Mouse (Mus musculus): Measurements from ENCODE around the gene Sars. TPM values are rescaled to one million over a fixed set of nuclear protein-coding genes. Genes with fewer than 3 reads are reported as not detected.

Sars gene
- polyA plus RNA-seq, 1 experiment from 2014 or later = 117 TPM

DNA sequence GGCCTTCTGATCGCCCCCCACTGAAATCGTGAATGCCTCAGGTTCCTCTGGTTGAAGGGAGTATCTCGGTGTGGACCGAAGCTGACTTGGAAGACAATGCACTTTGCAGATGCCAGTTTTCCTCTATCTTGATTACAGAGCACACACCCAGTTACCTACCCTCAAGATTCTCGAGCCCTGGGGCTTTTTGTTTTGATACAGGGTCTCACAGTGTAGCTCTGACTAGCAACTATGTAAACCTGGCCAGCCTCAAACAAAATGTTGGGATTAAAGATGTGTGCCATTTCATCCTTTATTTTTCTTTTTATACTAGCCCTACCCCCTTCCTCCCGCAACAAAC lies 327 bp upstream of the Sars start:
- Histone ChIP-seq H3K4me1 (peaks cover 19% of the 10 kb centered on the region), H3K27me3 (ENCODE audit: low read depth, poor library complexity, severe bottlenecking) (no peaks in the 10 kb centered on the region), H3K27ac (peak overlapping the region; percentile 86), H3K36me3 (peaks cover 21% of the 10 kb centered on the region), H3K9me3 (replicated peaks) (no peaks in the 10 kb centered on the region), H3K4me3 (peak overlapping the region; percentile 81)
- 15% methylated on average over 6 of the region's 6 CpGs for WGBS
- DNase-seq (ENCODE audit: low spot score) = no peak

DNA sequence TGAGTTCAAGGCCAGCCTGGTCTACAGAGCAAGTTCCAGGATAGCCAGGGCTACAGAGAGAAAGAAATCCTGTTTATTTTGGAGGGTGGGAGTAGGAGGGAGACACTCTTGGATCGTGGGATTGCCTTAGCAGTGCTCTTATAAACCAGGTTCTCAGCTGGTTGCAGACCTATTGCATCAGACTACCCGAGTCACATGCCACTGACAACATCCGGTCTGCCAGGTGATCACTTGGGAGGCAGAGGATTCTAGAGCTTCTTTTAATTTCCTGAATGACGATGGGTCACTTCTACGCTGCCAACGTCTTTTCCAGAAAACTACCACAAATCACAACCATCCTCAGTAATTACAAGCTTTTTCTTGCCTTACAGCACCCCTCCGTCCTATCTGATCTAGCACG lies 980 bp downstream of the Sars start:
- Histone ChIP-seq H3K27ac (peak overlapping the region; percentile 86), H3K4me3 (peak overlapping the region; percentile 81), H3K4me1 (peaks cover 19% of the 10 kb centered on the region), H3K27me3 (ENCODE audit: low read depth, poor library complexity, severe bottlenecking) (no peaks in the 10 kb centered on the region), H3K36me3 (peaks cover 27% of the 10 kb centered on the region), H3K9me3 (replicated peaks) (no peaks in the 10 kb centered on the region)
- DNase-seq (ENCODE audit: low spot score) = no peak
- 25% methylated on average over 8 of the region's 8 CpGs for WGBS

DNA sequence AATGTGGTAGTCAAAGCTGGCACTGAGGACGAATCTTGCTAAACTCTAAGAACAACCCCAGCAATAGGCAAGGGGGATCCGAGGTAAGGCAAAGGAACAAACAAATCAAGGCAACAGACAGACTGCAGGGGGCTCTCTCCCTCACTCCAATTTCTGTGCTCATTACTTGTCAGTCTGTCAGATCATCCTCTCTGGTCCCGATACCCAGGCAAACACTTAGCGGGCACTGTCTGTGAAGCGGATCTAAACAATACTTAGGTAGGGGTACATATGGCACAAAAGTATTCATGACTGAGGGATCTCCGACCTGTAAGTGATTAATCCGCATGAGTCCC lies 8.7 kb downstream of the Sars start:
- Histone ChIP-seq H3K9me3 (replicated peaks) (no peaks in the 10 kb centered on the region), H3K4me3 (no peak overlapping the region), H3K36me3 (peaks cover 79% of the 10 kb centered on the region), H3K27ac (no peak overlapping the region), H3K27me3 (ENCODE audit: low read depth, poor library complexity, severe bottlenecking) (no peaks in the 10 kb centered on the region), H3K4me1 (no peaks in the 10 kb centered on the region)
- no peak for DNase-seq (ENCODE audit: low spot score)
- WGBS = 86% methylated on average over 7 of the region's 7 CpGs

DNA sequence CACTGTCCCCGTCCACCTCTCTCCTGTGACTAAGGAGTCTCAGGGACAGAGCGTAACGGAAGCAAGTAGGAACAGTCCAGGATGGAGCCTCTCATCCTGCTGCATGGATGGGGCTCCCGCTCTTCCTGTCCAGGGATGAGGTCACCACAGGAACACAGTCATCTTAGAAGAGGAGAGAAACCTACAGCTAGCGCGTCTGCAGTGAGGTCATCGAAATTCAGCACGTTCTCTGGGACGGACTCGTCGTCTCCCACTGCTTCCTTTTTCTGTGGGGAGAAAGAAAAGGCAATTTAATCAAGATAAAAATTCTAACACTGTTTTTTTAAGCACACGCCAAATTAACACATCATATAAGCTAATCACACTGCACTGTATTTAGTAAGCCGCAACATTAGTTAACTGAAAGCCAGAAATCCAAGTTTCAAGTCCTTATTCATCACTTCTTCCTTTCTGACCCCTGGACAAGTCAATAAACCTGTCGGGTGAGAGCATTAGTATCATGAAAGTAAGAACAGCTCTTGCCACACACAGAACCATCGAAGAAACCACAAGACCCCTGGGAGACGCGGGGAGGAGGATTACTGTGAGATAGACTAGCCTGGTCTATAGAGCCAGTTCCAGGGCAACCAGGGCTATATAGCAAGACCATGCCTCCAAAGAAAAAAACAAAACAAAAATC lies 9.2 kb downstream of the Sars start:
- H3K27me3 ChIP-seq (ENCODE audit: low read depth, poor library complexity, severe bottlenecking) = no peaks in the 10 kb centered on the region
- peaks cover 81% of the 10 kb centered on the region for H3K36me3 ChIP-seq
- H3K9me3 ChIP-seq (replicated peaks) = no peaks in the 10 kb centered on the region
- H3K4me3 ChIP-seq = no peak overlapping the region
- H3K4me1 ChIP-seq = no peaks in the 10 kb centered on the region
- 91% methylated on average over 17 of the region's 17 CpGs for WGBS
- no peak overlapping the region for H3K27ac ChIP-seq
- no peak for DNase-seq (ENCODE audit: low spot score)

DNA sequence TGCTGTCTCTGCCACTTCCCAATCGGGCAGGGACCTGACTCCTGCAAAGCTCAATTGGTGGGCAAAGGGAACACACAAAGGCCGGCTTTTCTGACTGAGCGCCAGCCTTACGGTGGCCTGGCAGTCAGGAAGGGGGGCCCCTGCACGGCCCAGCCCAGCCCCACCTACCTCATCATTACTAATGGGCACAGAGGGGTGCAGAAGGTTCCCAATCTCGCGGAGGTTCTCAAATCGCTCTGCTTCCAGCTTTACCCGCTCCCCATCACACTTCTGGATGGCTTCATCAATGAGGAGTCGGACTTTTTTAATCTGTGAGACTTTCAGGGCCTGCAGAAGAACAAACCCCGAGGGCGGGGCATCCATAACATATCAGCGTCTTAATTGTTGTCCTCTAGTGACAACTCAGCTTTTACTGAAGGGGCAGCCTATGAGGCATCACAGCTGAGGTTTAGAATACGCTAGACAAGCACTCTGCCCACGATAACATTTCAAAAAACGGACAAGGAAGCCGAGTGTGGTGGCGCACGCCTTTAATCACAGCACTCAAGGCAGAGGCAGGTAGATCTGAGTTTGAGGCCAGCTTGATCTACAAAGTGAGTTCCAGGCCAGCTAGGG lies 11.0 kb downstream of the Sars start:
- no peak overlapping the region for H3K4me3 ChIP-seq
- H3K4me1 ChIP-seq = no peaks in the 10 kb centered on the region
- DNase-seq (ENCODE audit: low spot score) = no peak
- no peak overlapping the region for H3K27ac ChIP-seq
- WGBS = 50% methylated on average over 19 of the region's 19 CpGs
- no peaks in the 10 kb centered on the region for H3K9me3 ChIP-seq (replicated peaks)
- H3K36me3 ChIP-seq = peaks cover 90% of the 10 kb centered on the region
- no peaks in the 10 kb centered on the region for H3K27me3 ChIP-seq (ENCODE audit: low read depth, poor library complexity, severe bottlenecking)

DNA sequence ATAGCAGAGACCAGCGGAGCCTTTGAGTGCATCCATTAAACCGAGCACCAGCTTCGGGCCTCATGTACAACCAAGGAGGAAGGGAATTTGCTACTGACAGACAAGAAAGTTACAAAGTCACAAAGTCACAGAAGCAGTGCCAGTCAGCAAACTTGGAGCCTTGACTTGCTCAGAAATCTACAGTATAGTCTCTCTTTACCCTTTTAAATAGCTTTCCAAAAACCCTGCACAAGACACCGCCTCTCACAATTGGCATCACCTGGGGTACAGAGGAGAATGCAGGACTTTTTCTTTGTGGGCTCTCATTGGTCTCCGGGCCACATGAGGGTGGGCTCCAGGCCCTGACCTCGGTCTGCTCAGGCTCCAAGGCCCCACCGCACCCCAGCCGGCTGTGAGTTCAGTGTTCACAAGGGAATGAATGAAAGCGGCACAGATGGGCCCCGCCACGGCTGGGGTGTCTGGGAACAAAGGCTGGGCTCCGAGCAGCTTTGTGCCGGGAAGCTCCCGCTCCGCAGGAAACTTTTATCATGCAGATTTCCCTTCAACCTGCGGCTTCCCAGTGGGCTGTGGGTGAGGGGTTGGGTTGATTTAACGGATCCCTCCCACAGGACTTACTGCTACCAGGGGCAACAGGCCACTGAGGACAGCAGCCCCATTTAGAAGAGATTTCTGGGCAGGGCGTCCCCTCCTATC lies 11.7 kb downstream of the Sars start:
- H3K27ac ChIP-seq = no peak overlapping the region
- H3K27me3 ChIP-seq (ENCODE audit: low read depth, poor library complexity, severe bottlenecking) = no peaks in the 10 kb centered on the region
- no peaks in the 10 kb centered on the region for H3K9me3 ChIP-seq (replicated peaks)
- H3K4me1 ChIP-seq = no peaks in the 10 kb centered on the region
- 55% methylated on average over 18 of the region's 18 CpGs for WGBS
- H3K4me3 ChIP-seq = no peak overlapping the region
- peaks cover 90% of the 10 kb centered on the region for H3K36me3 ChIP-seq
- DNase-seq (ENCODE audit: low spot score) = no peak

DNA sequence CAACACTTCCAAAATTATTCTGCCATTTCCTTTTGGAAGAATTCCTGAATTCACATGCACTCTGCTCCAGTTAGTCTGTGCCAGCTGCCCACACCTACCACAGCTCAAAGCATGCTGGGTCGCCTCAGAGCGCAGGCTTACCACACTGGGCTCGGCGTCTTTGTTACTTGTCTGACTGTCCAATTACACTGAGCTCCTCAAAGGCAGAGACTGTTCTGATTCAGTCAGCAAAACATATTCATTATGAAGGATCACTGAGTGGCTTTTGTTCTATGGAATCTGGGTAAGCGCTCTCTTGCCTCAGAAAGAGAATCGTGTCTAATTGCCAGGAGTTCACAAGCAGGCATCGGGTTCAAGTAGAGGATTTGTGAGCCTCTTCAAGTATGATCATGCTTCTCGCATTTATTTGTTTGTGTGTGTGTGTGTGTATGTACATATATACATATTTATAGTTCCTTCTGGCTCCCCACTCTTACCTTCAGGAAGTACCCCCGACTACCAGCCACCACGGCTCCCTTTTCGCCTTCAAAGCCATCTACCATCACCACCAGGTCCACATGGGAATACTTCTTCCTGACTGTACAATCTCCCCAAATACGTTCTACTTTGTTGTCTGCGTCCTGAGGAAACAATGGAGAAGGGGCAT lies 12.3 kb downstream of the Sars start:
- Histone ChIP-seq H3K9me3 (replicated peaks) (no peaks in the 10 kb centered on the region), H3K27me3 (ENCODE audit: low read depth, poor library complexity, severe bottlenecking) (no peaks in the 10 kb centered on the region), H3K4me3 (no peak overlapping the region), H3K27ac (no peak overlapping the region), H3K4me1 (no peaks in the 10 kb centered on the region), H3K36me3 (peaks cover 94% of the 10 kb centered on the region)
- WGBS = 92% methylated on average over 13 of the region's 13 CpGs
- no peak for DNase-seq (ENCODE audit: low spot score)

DNA sequence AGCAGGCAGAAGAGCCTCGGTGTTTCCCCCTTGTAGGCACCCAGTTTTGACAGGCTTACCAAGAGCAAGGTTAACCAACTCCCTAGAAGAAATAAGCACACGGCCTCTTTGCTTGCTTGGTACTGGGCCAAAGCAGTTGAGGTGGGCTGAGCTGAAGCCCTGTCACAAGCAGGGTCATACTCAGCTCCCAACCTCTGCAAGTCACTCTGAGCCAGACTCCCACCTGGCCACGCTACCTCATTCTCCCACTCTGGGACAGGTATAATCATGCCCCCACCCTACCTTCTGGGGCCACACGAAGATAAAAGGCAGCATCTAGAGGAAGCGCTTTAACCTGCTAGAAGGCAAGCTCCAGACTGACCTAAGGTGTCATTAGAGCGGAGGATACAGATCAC lies 19.4 kb downstream of the Sars start:
- no peak overlapping the region for H3K4me3 ChIP-seq
- H3K36me3 ChIP-seq = peaks cover 57% of the 10 kb centered on the region
- DNase-seq (ENCODE audit: low spot score) = no peak
- H3K27me3 ChIP-seq (ENCODE audit: low read depth, poor library complexity, severe bottlenecking) = peaks cover 5% of the 10 kb centered on the region; the same call in 1 of the 2 replicates
- H3K27ac ChIP-seq = no peak overlapping the region
- H3K9me3 ChIP-seq (replicated peaks) = no peaks in the 10 kb centered on the region
- H3K4me1 ChIP-seq = peaks cover 19% of the 10 kb centered on the region
- 83% methylated on average over 6 of the region's 6 CpGs for WGBS

DNA sequence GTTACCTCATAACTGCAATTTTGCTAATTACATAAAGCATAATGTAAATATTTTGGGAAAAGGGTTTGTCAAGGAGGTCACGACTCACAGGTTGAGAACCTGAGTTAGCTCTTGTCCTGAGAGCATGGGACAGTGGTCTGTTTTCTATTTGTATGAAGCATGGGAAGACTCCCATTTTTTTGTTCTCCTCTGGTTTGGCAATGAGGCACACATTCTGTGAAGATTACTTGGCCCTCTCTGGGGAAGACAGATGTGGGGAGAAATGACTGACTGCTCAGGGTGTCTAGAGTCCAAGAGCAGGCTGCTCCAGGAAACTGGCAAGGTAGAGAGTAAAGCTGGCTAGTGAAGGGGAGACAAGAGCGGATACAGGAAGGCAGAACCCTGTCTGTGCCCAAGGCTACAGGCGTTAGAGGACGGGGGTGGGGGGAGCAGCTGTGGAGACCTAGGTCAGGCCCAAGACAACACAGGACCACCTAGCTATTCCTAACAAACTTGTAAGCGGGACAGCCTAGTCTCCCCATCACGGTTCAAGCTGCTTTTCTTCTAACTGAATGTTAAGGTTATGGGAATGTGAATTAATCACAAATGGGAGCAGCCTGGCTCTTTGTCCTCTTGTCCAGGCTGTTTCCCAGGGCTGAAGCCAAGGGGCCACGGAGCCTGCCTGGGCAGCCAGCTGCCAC lies 19.9 kb downstream of the Sars start:
- Histone ChIP-seq H3K9me3 (replicated peaks) (no peaks in the 10 kb centered on the region), H3K27me3 (ENCODE audit: low read depth, poor library complexity, severe bottlenecking) (peaks cover 5% of the 10 kb centered on the region; the same call in 1 of the 2 replicates), H3K27ac (no peak overlapping the region), H3K4me3 (no peak overlapping the region), H3K36me3 (peaks cover 52% of the 10 kb centered on the region), H3K4me1 (peaks cover 19% of the 10 kb centered on the region)
- 79% methylated on average over 7 of the region's 7 CpGs for WGBS
- DNase-seq (ENCODE audit: low spot score) = no peak

DNA sequence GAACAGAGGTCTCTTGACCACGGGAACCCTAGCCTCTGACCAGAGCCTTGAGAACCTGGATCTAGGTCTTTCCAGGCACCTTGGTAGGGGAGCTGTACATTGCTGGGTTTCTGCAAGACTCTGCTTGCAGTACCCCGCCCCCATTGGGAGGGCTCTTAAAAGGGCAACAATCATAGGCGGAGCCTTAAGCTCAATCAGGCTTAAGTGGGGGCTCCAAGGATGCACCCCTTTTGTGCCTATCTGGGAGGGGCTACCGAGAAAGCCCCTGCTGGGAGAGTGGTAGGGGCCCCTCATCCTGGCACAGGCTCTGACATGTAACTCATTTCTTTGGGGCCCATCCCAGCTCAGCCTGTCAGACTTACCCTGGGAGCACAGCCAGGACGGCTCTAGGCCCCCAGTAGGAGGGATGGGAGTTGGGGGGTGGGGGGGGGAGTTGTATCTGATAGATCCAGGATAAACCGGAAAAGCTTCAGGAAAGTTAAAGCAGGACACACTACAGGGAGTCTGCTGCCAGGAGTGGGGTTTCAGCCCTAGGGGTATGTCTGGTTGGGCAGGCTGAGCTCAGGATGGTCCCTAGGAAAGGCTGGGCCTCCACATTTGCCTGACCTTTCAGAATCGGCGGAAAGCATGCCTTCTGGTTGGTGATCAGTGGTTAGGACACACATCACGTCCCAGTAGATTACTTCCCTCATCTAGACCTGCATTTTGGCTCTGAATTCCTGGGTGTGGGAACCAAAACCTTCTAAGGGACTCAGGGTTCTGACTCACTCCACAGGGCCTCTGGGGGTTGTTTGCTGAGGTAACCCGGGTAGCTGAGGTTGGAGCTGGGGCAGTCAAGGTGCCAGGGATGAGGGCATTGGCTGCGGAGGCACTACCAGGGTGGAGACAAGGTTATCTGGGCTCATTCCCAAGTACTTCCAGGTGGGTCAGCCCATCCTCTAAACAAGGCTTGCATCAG lies 20.9 kb downstream of the Sars start:
- Histone ChIP-seq H3K9me3 (replicated peaks) (no peaks in the 10 kb centered on the region), H3K36me3 (peaks cover 42% of the 10 kb centered on the region), H3K4me3 (0 out of 2 replicates have a peak overlapping the region, but pooled peaks have one; percentile 7), H3K27ac (0 out of 2 replicates have a peak overlapping the region, but pooled peaks have one; percentile 12), H3K4me1 (peaks cover 19% of the 10 kb centered on the region), H3K27me3 (ENCODE audit: low read depth, poor library complexity, severe bottlenecking) (peaks cover 5% of the 10 kb centered on the region; the same call in 1 of the 2 replicates)
- WGBS = 26% methylated on average over 11 of the region's 11 CpGs
- DNase-seq (ENCODE audit: low spot score) = no peak

DNA sequence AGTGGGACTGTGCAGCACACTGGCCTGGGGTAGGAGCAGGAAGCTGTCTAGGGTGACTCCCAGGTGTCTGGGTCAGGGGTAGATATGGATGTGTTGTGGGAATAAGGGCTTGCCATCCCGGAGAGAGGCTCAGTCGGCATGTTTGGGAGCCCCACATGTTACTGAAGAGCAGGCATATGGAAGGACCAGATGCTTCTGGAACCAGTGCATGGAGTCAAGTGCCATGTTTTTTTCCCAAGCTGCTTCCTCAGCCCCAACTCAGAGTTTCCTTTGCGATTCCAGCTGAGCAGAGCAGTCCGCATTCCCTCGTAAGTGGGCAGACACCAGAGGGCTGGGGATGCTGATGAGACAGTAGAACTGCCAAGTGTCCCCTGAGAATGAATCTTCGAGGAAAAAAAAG lies 22.0 kb downstream of the Sars start:
- H3K4me3 ChIP-seq = no peak overlapping the region
- H3K36me3 ChIP-seq = peaks cover 31% of the 10 kb centered on the region
- H3K9me3 ChIP-seq (replicated peaks) = no peaks in the 10 kb centered on the region
- peaks cover 12% of the 10 kb centered on the region; the same call in 1 of the 2 replicates for H3K27me3 ChIP-seq (ENCODE audit: low read depth, poor library complexity, severe bottlenecking)
- H3K4me1 ChIP-seq = peaks cover 19% of the 10 kb centered on the region
- DNase-seq (ENCODE audit: low spot score) = no peak
- 46% methylated on average over 6 of the region's 6 CpGs for WGBS
- no peak overlapping the region for H3K27ac ChIP-seq

DNA sequence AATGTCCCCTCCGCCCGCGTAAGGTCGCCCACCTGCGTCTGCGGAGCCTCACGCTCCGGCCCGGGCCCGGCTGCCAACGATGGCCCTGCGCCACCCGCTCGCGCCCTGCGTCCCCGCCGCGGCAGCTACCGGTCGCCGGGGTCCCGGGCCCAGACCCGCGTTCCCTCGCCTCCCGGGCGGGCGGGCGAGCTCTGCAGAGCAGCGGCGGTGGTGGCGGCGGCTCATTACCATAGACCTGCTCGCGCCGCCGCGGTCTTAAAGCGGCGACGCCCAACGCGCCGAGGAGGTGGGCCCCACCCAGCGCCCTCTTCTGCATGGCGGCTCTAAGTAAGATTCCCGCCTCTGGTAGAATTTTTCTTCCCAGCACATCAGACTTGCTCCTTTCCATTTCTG lies 29.2 kb downstream of the Sars start:
- DNase-seq (ENCODE audit: low spot score) = peak; percentile 88
- WGBS = under 1% methylated on average over 46 of the region's 48 CpGs
- H3K9me3 ChIP-seq (replicated peaks) = peaks cover 11% of the 10 kb centered on the region; the same call in 1 of the 2 replicates
- peaks cover 24% of the 10 kb centered on the region for H3K4me1 ChIP-seq
- H3K36me3 ChIP-seq = peaks cover 27% of the 10 kb centered on the region
- peak overlapping the region; percentile 84 for H3K27ac ChIP-seq
- peaks cover 43% of the 10 kb centered on the region for H3K27me3 ChIP-seq (ENCODE audit: low read depth, poor library complexity, severe bottlenecking)
- H3K4me3 ChIP-seq = peak overlapping the region; percentile 82
